Mouse (Mus musculus) right cerebral cortex, adult 2 months (tissue): ENCODE measurements around the gene Ces1h.
A peak's percentile ranks its signal among the peaks of the same experiment; 100 is the strongest.
"Not testable (repeated sequence)": the region's sequence is repeated elsewhere in the genome, so short reads cannot be mapped to it uniquely, and the experiment has no call there.

ENCODE experiments used
- DNase-seq, 2 experiments: peaks; one replicate each; pipeline ENCODE4 v3.0.0; 2021 to 2022; ENCODE audit warnings: low spot score in 2 of 2

Ces1h gene

DNA sequence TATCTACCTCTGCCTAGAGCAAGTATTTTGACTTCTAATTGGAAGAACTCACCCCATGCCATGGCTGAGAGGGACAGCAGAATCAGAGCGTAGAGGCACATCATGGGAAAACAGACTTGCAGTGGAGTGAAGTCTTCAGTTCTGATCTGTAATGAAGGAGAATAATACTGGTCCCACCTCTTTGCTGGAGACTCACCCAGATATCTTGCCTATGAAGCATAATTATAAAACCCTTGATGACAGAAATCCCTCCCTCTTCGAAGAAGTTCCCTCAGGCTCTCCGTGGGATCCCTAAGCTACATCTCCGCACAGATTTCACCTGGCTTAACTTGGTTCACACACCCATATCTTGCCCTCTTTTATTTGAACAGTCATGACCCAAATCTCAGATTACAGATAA lies at the start of gene Ces1h:
Gene Ces1h, minus strand, starts transcription at position 101 of the 400 bp plus-strand sequence.
- no peak for DNase-seq

DNA sequence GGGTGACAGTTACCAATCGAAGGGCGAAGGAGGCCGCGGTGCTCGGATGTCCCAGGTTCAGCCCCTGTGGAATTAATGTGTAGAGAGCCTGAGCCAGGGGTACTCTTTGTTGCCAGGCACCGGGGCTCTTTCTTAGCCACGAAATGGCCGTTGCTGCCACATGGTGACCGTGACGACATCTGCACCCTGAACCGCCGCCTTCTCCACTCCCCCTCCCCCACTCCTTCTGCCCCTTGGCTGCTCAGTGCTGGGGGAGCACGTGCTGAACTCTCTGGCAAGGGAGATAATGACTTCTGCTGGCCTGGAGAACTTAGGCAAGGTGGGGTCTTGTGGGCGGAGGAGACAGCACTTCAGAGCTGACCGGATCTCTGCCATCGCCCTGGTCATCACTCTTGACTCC lies 47.7 kb upstream of the Ces1h start:
- no peak for DNase-seq

DNA sequence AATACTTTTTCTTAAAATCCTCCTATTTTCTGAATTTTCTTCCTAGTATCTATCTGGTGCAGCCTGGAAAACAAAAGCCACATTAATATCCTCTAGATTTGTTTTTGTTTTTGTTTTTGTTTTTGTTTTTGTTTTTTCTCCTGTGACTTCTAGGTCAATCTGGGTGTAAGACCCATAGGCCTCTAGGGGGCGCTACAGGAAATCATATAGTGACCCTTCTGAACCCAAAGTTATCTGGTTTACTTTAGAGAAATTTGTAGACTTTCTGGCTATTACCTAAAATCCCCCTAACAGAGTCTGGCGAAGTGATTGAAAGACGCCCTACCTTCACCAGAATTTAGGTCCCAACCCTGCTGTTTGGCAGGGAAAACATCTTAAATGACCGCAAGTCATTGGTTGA lies 35.9 kb upstream of the Ces1h start:
- no peak for DNase-seq

DNA sequence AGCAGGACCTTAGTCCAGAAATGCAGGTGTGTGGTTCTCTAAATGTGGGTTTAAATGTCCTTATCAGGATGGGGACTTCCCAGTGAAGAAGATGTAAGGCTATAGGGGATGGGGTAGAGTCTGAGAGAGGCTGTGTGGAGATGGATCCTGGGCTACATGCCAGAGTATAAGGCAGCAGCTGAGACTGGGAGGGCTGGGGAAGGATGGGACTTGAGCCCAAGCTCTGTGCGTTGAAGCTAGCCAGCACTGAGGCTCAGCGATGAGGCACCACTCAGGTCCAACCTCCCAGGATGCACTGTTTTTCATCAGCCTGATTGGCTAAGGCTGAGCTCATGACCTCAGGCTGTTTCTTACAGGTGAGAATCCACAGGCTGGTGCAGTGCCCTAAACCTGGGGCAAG lies 29.3 kb upstream of the Ces1h start:
- no peak for DNase-seq

DNA sequence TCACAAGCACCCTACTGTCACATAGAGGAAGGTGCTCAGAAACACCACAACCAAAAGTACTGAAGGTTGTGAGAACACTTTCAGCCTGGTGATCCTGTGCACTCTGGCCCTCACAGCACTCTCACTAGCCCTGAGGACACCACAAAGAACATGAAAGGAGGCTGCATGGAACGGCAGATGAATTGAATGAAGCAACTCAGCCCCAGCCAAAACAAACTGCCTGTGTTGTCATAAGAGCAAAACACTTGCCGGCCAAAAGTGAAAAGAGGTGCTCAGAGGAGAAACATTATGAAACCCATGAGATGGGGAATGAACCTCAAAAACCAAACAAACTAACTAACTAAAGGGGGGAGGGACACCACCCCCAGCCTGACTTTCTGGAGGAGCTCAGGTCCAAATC lies 20.2 kb upstream of the Ces1h start:
- no peak for DNase-seq

DNA sequence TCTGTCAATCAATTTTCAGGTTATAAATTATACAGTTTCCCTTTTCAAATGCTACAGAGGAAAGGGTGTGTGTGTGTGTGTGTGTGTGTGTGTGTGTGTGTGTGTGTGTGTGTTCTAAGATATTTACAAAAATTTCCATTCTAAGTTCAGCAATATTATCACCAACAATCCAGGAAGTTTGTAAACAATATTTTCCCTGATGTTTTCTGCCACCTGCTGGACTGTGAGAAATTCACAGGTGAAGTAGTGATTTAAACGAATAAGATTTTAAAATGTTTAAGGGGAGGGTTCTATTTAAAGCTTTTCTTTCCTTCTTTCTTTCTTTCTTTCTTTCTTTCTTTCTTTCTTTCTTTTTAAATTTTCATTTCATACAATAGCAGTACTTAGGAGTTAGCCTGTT lies 18.5 kb upstream of the Ces1h start:
- DNase-seq: peak; percentile 40 to 41

DNA sequence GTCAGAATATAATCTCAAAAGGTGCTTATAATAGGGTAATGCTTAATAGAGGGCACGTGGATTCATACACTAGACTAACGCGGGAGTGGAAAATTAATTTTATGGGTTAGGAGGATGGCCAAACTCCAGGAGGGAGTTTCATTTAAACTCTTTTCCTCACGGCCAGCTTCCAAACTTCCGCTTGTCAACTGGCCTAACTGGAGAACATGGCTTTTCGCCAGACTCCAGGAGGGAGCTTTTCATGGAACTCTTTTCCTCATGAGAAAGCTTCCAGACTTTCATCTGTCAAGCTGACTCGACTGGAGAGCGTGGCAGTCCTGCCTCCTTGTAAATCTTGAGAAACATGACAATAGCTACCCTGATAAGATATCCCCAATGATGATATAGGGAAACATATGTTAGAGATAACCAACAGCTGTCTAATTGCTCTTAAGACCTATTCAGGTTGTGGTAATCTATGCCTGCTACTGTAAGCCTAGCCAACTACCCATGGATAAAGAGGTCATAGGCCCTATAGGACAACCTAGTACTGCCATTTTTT lies 14.6 kb upstream of the Ces1h start:
- DNase-seq: not testable (repeated sequence)

DNA sequence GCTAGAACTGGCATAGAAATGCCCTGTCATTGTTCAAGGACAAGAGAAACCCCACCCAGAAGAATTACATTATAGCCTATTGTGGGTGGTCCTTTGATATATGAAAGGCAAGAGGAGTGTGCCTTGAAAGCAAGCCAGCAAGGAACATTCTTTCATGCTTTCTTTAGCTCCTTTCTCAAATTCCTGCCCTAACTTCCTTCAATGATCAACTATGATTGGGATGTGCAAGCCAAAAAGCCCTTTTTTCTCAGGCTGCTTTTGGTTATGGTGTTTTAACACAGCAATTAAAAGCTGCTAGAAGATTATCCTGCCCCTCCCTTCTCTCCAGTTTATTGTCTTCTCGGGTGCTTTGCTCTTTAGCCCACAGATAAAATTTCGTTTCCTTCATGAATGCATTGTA lies 10.0 kb downstream of the Ces1h start:
- no peak for DNase-seq

DNA sequence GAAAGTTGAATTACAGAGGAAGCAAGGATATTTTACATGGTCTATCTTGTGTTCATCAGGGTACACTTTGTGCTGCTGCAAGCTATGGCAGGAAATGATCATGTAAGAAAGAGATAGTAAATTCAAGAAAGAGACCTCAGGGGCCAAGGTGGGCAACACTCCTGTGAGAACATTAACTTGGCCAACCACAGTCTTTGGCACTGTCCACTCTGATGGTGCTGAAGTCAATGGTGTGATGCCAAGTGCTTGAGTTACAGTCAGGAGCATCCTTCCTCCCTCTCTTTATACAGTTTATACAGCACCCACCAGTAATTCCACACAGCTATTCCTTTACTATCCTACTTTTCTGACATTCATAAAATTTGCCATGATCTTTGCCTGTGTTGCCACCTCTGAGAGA lies 19.4 kb downstream of the Ces1h start:
- DNase-seq: no peak

DNA sequence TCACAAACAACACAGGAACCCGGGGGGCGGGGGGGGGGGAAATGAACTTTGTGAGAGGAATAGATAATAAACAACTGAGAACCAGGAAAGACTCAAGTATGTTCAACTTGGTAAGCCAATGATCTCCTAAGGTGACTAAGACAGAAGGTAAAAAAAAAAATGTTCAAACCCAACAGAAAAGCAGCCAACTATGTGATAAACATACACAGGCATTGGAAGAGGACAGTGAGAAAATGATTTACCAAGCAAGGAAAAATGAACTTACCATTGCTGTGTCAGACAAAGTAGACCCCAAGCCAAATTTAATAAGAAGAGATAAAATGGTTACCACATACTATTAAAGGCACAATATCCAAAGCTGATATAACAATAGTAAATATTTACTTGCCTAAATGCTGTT lies 40.0 kb downstream of the Ces1h start:
- no peak for DNase-seq

DNA sequence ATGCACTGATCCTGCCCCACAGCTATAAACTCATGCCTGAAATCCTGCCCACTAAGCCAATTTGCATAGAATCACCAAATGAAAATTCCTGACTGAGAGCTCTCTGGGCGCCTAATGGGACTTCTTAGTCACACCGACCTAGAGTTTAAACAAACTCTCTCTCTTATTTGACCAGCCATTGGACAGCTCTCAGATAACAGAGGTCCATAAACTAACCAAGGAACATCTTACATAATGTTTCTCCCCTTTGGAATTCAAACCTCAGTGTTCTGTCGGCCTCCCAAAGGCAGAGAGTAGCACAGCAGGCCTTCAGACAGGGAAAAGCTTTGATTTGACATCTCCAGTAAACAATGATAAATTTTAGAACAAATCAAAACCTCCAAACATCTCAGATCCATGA lies 42.3 kb downstream of the Ces1h start, which contains the start of gene Ces1g:
Gene Ces1g, minus strand, starts transcription at position 102 of the 400 bp plus-strand sequence.
- no peak for DNase-seq

DNA sequence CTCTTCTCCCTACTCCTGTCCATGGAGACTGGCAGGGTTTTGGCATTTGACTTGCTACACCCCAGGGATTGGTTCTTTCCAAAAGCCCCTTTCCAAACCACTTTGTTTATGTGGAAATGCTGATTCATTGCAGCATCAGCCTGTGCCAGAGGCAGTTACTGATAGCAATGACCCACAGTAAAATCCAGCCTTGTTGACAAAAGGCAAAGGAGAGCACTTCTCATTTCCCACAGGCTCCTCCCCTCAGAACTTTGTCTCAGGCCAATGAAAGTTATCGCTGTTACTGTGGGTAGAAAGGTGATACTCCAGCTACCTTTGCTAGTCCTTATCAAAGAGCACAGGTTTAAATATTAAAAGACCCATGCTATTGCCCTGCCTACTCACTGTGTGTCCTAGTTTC lies 46.8 kb downstream of the Ces1h start:
- DNase-seq: no peak

DNA sequence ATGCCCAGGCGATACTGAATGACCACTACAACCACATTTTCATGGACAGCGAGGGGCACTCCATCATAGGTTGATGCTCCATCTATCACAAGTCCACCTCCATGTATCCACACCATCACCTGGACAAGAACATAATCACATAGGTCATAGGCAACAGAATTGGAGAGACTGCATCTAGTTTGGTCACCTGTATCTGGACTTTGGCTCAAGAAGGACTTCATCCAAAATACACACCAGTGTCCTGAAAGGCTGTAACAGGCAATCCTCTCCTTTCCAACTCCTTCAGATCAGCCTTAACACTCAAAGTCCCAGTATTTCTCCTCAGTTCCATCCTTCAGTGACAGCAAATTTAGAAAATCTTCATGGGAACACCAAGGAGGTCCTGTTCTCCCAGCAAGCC lies 48.4 kb downstream of the Ces1h start:
- no peak for DNase-seq

DNA sequence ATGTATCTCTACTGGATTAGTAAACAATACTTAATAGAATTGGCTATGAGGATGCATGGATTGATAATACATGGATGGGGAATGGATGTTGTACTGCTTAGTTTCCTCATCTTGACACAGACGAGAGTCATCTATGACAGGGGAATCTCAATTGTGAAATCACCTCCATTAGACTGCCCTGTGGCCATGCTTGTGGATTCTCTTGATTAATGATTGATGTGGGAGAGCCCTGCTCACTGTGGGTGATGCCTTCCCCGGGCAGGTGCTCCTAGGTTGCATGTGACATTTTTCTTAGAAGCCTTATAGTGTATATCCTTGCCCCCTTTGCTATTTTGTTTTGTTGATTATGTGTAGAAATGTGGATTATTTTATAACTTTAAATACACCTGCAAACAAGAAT lies 54.4 kb downstream of the Ces1h start:
- DNase-seq: no peak

DNA sequence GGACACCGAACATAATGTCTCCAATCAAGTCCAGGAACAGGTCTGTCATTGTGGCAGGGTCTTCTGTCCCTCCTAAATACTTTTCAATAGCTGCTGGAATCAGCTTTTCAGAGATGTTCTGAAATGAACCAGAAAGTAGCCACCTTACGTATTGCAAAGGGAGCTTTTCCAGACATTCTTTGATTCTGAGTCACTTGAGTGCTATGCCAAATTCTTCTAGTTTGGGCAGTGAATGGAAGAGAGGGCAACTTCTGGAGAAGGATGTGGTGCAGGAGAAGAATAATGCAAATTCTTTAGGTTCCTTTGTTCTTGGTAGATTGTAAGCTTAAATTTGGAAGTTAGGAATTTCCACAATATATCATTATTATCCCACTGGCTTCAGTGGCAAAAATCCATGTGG lies 62.5 kb downstream of the Ces1h start:
- no peak for DNase-seq

DNA sequence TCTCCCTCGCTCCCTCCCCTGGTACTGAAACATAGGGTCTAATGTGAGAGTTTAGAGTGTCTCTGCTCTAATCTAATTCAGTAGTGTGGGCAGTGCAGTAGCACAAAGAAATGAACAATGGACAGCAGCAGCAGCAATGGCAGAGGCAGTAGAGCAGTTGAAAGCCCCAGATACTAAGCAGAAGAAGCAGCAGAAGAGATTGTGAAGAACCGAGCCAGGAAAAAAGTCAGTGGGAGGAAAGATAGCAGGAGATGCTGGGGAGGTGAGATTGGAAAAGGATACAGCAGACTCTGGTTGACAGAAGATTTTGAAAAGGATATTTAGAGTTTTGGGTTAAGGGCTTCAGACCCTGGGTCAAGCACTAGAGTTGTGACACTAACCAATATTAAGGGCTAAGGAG lies 64.0 kb downstream of the Ces1h start:
- no peak for DNase-seq
